Mouse (Mus musculus) T-helper 2 cell (primary cell): ENCODE results near the gene Trappc10.
"Not testable (repeated sequence)": the region's sequence is repeated elsewhere in the genome, so short reads cannot be mapped to it uniquely, and the experiment has no call there.

ENCODE experiments used
- in situ Hi-C: fragments of 300-600 bp; cut with MboI, MseI; formaldehyde crosslinking; loops from one replicate; pipeline ENCODE4 v1.15.1; 2025; ENCODE audit warnings: high pct_unique_total_duplicates

Trappc10 gene

DNA sequence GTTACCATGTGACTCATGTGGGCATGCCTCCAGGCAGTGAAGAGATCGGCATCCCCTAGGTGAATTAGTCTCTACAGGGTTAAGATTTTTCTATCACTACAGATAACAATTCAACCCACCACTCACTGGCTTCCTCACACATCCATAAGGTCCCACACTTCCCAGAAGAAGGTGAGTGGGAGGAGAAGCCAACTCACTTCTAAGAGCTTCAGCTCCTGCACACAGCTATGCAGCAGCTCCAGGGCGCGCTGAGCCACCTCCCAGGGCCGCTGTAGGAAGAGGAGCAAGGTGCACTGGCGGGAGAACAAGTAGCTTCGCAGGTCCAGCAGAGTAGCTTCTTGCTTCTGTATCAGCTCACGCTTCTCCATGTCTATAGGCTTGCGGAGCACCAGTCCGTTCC lies 30.1 kb downstream of the Trappc10 start:
- in situ Hi-C loops = no loop called here

DNA sequence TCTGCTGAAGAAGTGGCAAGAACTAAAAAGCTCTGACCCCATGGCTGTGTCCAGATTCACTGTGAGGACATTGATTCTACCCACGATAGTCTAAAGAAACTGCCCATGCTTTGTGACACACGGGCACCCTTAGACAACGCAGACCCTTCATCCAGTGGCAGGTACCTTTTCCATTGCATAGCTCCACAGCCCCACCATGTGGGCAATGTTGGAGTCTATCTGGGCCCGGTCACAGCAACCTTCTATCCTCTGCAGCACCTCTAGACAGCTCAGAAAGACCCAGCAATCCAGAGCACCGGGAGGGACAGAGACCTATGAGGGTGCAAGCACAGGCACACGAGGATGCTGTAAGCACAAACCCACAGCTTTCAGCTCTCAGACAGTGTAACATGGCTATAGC lies 33.1 kb downstream of the Trappc10 start:
- in situ Hi-C loops = no loop called here

DNA sequence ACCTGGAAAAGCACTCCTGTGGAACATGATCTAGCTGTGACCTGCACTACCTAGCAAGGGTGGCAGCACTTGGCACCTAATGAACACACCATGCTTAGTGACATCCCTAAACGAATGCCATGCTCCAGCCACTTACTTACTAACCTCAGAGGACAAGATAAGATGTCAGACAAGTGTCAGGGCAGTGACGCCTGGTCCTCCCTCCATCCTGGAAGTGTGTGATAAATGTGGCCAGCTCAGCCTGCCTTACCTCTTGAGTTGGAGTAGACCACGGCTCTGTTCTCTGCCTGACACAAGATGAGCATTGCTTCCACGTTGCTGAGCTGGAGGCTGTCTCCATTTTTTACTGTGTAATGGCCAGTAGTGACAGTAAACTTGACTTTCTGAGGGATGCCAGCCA lies 43.3 kb downstream of the Trappc10 start:
- in situ Hi-C loops = loop anchor here (5.0 kb wide), 1 partner anchor 89 kb away; no protein-coding TSS in a partner anchor

DNA sequence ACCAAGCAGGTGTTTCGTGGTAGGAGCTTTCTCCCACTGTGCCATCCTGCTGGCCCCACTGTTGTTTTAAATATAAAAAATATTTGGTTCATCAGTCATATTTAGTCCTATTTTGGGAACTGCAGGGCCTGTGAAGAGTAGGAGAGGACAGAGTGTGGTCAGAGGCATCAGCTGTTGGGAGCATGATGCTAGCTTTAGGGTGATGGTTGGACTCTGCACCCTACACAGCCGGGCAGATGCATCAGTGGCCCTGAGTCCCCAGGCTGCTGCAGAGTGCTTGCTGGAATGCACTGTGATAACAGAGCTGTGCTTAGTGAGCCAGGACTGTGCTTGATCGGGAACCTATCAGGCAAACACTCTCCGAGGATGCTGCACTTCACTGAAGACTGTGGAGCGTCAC lies 51.5 kb downstream of the Trappc10 start:
- in situ Hi-C loops = no loop called here

DNA sequence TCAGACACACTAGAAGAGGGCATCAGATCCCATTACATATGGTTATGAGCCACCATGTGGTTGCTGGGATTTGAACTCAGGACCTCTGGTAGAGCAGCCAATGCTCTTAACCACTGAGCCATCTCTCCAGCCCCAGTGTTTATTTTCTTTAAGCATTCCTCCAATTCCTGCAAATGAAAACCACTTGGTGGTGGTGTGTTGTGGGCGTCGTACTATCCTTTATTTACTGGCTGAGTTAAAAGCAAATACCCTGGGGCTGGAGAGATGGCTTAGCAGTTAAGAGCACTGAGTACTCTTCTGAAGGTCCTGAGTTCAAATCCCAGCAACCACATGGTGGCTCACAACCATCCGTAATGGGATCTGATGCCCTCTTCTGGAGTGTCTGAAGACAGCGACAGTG lies 58.4 kb downstream of the Trappc10 start:
- in situ Hi-C loops = not testable (repeated sequence)

DNA sequence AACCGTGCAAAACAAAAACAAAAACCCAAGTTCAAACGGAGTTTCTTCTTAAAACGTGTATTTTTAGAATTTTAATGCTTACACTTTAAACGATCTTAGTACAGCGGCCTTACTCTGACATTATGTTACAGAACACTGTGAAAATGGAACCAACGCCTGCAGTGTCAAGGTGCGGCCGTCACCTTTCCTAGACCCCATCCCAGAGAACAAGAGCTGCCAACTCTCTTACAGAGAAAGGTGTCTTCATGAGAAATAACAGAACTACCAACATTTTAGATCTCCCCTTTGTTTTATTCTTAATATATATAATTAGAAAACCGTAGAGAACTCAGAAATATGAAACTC lies 59.1 kb downstream of the Trappc10 start:
- in situ Hi-C loops = no loop called here

DNA sequence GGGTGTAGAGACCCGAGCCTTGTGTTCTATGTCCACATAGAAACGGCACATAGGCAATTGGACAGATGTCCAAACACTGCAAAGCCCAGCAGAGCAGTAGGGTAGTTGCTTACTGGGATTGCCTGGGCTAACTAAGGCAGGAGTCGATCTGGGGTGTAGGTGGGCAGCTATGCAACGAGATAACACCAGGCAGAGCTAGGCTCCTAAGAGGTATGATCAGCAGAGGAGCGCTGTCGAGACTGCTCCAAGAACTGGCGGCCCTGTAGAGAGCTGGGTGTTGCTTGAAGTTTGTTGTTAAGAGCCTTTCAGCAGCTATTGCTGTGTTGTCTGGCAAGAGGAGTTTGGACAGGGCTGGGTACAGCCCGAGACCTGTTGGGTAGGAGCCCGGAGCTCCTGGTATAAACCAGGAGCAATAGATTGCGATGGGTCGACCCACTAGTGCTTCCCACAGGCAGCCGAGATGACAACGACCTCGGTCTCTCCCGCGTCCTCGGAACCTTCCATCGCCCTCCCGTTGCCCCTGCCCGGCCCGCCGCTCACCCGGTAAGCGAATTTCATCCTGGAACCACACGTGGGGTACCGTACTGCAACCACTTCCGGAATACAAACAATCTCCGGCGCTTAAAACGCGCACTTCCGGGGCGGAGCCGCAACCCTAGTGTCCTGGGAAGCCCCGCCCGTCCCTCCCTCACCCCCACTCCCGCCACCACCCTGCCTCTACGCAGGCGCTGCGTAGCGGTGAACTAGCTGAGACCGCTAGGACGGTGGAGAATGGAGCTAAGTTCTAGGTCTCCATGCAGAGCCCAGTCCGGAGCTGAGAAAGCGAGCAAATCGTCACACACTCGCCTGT lies 59.7 kb downstream of the Trappc10 start, which contains the start of gene Pwp2:
Pwp2 (minus strand) TSS at position 619 of the 850 bp plus-strand sequence.
- in situ Hi-C loops = no loop called here

DNA sequence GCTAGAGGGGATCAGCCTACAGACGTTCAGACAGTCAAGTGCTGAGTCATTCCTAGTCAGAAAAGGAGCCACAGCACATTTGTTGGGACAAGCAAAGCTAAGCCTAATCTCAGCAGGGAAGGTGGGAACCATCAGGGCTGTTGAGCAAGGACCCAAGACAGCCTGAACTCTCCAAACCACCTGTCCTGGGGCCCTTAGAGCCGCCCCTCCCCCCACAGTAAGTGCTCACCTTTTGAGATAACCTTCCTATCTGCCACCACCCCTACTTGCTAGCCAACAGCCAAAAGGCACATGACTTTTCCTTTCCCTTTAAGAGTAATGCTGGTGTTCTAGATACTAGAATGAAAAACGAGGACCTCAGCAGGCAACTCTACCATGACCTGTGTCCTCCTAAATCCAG lies 60.9 kb downstream of the Trappc10 start:
- in situ Hi-C loops = no loop called here

DNA sequence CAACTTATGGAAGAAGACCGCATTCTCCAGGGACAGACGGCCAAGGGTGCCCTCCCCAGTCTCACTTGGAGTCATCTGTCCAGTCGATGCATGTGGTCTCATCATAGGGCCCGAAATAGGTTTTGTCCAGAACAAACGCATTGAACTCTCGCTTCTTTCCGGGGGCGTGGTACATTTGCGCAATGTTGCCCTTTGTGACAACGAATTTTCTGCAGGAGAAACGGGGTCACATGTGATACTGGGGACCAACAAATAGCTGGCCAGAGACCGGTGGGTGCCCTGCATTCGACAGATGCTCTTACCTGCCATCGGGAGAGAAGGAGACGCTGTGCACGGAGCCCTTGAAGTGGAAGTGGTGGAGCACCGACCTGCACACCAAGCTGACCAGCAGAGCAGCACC lies 62.1 kb downstream of the Trappc10 start:
- in situ Hi-C loops = no loop called here

DNA sequence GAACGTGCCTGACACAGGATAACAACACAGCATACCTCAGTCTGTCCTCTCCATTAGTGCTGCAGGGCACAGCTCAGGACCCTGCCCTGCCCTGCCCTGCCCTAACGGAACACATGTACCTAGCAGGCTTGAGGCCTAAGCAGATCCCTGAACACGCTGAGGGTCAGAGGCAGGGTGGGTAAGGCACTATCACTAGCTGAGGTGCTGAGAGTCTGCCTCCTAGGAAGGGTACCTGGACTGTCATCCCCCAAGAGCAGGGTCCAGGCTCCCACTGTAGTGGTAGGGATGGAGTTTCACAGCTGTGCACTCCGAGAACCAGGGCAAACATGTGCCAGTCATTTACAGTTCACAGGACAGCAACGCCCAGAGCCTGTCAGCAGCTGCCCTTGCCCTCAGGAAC lies 70.0 kb downstream of the Trappc10 start:
- in situ Hi-C loops = loop anchor here (10.0 kb wide), 1 partner anchor 650 kb away; no protein-coding TSS in a partner anchor

DNA sequence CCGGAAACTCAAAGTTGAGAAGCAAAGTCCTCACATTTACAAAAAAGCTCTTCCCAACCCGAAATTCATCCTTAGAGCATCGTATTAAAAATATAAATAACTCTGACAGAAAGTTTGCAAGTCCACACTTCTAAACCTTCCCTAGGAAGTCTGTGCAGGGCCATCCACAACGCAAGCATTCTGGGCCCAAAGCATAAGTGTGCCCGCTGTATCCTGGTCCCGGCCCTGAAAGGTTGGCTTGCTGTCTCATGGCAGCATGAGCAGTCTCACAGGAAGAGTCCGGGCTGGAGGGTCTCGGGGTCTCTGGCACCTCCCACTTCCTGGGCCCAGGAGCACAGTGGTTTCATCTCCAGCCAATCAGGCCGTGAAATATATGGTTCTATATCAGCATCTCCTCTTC lies 72.9 kb downstream of the Trappc10 start:
- in situ Hi-C loops = loop anchor here (10.0 kb wide), 1 partner anchor 647 kb away; no protein-coding TSS in a partner anchor

DNA sequence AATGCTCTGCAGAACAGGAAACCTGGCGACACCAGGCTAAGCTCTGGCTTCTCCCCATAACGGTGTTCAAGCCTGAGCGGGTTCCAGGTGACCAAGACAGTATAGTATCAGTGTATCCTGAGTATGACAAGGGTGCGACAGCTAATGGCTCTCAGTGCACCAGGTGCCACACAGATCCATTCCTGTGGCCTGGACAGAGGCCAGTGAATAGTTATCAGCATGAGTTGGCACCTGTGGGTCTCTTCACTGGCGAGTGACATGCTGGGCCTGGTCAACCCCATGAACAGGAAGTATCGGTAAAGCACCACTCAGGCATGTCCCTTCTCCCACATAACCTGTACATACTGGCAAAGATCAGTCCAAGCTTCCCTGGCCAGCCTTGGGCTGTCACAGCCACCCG lies 73.4 kb downstream of the Trappc10 start:
- in situ Hi-C loops = loop anchor here (10.0 kb wide), 1 partner anchor 646 kb away; no protein-coding TSS in a partner anchor

DNA sequence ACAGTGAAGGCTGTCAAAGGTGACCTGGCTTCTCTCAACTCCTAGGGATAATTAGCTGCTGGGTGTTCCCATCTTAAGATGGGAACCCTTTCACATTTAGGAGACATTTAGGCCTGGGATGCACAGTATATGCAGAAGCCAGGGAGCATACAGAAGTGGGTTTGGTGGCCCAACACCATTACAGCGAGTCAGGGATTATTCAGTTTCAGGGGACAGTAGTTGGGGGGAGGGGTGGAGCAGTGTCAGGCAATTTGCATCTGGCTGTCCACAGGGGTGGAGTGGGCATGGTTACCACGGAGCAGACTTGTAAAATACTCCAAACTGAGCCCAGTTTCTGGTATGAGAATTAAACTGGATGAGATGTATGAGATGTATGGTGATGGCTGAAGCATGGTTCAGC lies 74.0 kb downstream of the Trappc10 start:
- in situ Hi-C loops = loop anchor here (10.0 kb wide), 1 partner anchor 646 kb away; no protein-coding TSS in a partner anchor

DNA sequence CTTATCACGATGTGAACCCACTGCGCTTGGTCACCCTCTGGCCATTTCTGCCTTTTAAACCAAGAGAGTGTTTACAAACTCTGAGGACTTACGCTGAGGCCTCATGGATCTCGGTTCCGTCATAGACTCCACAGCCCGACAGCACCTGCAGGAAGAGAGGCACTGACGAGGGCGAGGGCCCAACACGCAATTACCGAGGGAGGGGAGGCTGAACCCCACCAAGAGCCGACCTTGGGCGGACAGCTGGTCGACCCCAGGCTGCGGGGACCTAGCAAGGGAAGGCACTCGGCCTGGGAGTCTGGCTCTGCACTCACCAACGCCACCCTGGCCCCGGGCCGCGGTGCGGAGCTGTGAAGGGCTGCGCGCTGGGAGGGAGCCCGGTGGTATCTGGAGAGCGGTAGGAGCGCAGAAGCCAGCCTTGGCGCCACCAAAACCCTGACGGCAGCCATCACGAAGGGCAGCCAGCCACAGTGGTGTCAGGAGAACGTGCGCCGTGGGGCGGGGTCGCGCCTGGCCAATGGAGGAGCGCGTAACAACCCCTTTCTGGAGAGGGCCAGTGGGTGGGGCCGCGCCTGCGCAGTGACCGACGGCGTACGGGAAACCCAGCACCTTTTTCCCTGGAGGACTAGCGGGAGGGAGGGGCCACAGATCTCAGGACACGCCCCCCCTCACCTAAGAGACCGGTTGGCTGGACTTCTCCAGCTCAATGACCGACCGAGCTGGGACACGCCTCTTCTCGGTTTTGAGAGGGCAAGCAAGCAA lies 75.0 kb downstream of the Trappc10 start, which contains the start of gene D10Jhu81e:
D10Jhu81e (minus strand) TSS at position 502 of the 762 bp plus-strand sequence.
- in situ Hi-C loops = loop anchor here (10.0 kb wide), 1 partner anchor 645 kb away; no protein-coding TSS in a partner anchor

DNA sequence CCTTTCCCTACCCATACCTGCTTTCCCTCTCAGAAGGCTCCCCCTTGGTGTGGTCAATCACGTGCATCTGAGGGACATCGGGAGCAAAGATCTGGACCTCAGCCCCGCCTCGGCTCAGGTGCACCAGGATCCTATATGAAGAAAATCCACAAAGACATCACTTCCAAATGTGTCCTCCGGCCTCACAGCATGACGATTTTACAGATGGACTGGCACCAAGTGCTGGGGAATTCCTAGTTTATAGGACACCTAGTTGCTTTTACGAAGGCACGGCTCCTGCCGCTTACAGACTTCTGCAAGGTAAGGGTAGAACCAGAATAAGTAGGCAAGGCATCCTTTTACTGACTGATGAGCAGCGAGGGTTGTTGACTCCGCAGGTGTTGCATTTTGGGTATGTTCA lies 75.6 kb downstream of the Trappc10 start:
- in situ Hi-C loops = no loop called here

DNA sequence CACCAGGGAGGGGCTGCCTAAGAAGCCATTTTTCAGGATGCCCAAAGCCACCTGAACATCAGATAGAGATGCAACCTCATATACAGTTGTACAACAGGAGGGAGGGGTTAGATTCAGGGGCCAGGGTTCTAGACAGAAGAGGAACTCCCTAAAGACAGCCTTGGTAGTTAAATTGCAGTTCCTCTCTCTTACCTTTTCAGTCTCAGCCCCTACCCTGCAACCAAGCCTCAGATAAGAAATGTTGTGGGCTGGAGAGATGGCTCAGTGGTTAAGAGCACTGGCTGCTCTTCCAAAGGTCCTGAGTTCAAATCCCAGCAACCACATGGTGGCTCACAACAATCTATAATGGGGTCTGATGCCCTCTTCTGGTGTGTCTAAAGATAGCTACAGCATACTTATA lies 76.7 kb downstream of the Trappc10 start:
- in situ Hi-C loops = no loop called here

DNA sequence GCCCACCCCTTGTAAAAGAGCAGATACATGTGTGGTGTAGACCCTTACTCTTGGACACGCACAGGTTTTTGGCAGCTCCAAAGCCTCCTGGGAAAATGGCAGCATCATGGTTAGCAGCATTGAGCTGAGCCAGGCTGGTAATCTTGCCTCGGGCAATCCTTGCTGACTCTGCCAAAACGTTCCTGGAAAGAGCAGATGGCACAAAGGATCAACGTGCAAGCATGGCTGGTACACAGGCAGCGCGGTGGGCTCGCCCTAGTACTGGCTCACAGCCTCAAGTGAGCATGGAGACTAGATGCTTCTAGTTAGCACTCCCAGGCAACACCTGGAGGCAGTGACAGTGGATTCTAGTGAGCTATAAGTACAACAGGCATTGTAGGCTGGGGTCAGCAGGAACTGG lies 77.1 kb downstream of the Trappc10 start:
- in situ Hi-C loops = no loop called here

DNA sequence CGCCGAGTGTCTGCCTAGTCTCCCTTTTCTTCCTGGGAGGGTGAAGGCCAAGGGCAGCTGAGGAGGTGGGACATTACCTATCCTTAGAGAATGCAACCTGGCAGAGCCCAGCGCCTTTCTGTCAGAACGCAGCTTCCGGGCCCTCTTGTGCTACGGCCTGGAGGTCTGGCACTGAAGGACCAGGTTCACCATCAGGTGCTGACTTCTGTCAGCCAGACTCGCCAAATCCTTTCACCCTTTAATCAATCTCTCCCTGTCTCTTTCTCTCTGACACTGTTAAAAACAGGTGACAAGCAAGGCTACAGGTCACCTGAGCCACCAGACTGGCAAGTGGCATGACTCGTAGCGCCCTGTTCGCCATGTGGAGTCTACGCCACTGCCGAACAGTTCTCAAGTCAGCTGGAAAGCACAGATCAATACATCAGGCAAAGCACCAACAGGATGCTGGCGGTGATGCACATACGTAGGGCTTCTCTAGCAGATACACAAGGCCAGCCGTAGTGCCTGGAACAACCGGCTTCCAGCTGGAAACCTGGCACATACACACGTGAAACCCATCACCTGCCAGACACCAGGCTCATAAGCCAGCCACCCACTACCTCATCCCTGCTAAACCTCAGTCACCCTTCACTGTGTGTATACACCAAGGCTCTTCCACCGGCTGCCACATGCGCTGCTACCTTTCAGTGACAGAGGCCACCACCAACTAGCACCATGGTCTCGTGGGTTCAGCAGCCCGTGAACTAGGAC lies 79.0 kb downstream of the Trappc10 start:
- in situ Hi-C loops = no loop called here

DNA sequence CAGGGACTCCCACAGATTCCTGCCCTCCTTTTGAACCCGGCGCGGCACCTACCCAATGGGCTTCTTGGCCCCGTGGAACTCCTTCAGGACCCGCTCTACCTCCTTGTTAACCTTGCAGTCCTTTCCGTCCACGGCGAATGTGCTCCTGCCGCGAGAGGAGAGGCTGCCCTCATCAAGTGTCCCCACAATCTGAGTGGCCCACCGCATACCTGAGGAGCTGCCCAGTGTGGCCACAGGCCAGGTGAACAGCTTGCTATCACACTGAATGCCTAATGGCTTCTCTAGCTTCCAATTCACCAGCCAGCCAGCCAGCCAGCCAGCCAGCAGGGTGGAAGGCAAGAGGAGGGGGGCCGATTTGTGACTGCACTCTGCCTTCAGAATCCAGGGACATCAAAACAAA lies 79.7 kb downstream of the Trappc10 start:
- in situ Hi-C loops = loop anchor here (5.0 kb wide), 1 partner anchor 132 kb away; no protein-coding TSS in a partner anchor

DNA sequence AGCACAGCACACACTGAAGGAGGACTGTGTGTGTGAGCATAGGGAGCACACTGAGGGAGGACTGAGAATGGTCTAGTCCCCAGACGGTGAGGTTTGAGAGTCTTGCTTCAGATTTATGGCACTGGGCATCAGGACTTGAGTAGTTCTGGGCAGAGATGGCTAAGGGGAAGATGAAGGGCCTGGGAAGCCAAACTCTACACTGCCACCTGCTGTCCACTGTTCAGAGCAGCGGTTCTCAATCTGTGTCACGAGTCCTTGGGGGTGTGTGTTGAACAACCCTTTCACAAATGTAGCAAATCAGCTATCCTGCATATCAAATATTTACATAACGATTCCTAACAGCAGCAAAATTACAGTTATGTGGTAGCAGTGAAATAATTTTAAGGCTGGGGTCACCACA lies 80.5 kb downstream of the Trappc10 start:
- in situ Hi-C loops = loop anchor here (5.0 kb wide), 1 partner anchor 132 kb away; no protein-coding TSS in a partner anchor

DNA sequence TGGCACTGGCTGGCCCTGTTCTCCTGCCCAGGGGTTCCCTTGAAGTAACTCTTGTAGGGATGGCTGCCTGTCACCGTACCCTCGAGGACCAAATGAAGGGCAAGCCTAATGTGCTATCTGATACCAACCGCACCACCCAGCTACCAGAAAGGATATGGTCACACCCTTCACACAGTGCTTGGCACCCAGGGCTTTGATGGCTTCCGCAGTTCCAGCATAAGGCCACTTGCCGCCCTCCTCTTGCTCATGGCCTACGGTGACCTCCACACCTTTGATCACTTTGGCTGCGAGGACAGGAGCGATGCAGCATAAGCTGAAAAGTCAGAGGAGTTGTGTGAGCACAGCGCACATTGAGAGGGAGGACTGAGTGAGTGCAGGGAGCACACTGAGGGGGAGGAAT lies 81.2 kb downstream of the Trappc10 start:
- in situ Hi-C loops = loop anchor here (5.0 kb wide), 1 partner anchor 131 kb away; no protein-coding TSS in a partner anchor
